Mouse (Mus musculus) bone marrow, adult 2 months (tissue): Measurements from ENCODE around the gene Ggt7.

ENCODE experiments used
- CTCF ChIP-seq: fragments of 200-500 bp; IDR thresholded peaks from 2 replicates; pipeline ENCODE4 v1.5.1; 2011; ENCODE audit warnings: low read length, control low read depth; ENCODE audit not compliant: control insufficient read depth, insufficient read depth
- POLR2A ChIP-seq: fragments of 200-500 bp; IDR thresholded peaks from 2 replicates; pipeline ENCODE4 v1.6.1; 2011; ENCODE audit warnings: low read depth, mild to moderate bottlenecking, control low read depth, low read length, borderline replicate concordance; ENCODE audit not compliant: control insufficient read depth

DNA sequence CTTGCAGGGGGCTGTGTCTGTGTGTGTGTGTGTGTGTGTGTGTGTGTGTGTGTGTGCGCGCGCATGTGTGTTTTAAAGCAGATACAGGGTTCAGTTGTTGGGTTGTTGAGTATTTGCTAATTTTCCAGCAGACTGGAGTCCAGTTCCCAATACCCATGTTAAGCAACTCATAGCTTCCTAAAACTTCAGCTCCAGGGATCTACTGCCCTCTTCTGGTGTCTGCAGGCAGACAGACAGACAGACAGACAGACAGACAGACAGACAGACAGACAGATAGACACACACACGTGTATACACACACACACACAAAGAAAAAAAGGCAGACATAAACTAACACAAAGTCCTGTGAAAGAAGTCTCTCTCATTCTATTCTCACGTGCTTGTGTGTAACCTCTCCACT lies 66.8 kb downstream of the Ggt7 start:
- TF ChIP-seq CTCF (no peak), POLR2A (no peak)
